Mouse (Mus musculus): ENCODE measurements around the gene Heatr9. TPM values are rescaled to one million over a fixed set of nuclear protein-coding genes. Genes with fewer than 3 reads are reported as not detected.

The Heatr9 gene
- total and polyA plus RNA-seq, 3 experiments = not detected

GRCm38 (mm10) chr11:83556085-83556781, 34.3 kb upstream of the Heatr9 start (continued):
- no peak for TF ChIP-seq JUN (IDR thresholded peaks at IDR 0.05; ENCODE audit: insufficient read depth, low read depth, low read length)
- TF ChIP-seq UBTF (IDR thresholded peaks at IDR 0.05; ENCODE audit: low read depth, low read length) = no peak
- no peak for TF ChIP-seq CHD2 (IDR thresholded peaks at IDR 0.05; ENCODE audit: low read length)
- TF ChIP-seq E2F4 (IDR thresholded peaks at IDR 0.05; ENCODE audit: insufficient replicate concordance, low read depth, low read length) = no peak
- TF ChIP-seq ZNF384 (IDR thresholded peaks at IDR 0.05; ENCODE audit: low read depth, low read length) = no peak
- TF ChIP-seq SMC3 (IDR thresholded peaks at IDR 0.05; ENCODE audit: low read depth, low read length) = peak; percentile 96
- TF ChIP-seq ZKSCAN1 (IDR thresholded peaks at IDR 0.05; ENCODE audit: borderline replicate concordance, low read depth, low read length) = no peak
- TF ChIP-seq POLR2AphosphoS2 (IDR thresholded peaks at IDR 0.05; ENCODE audit: low read depth, low read length) = no peak
- TF ChIP-seq POLR2A (IDR thresholded peaks at IDR 0.05; ENCODE audit: low read depth, low read length) = no peak
- peak; percentile 100 for TF ChIP-seq MYC (IDR thresholded peaks at IDR 0.05; ENCODE audit: low read depth, low read length)
- TF ChIP-seq NELFE (IDR thresholded peaks at IDR 0.05; ENCODE audit: low read depth, low read length) = no peak; the same call in 1 of the 2 replicates

DNA sequence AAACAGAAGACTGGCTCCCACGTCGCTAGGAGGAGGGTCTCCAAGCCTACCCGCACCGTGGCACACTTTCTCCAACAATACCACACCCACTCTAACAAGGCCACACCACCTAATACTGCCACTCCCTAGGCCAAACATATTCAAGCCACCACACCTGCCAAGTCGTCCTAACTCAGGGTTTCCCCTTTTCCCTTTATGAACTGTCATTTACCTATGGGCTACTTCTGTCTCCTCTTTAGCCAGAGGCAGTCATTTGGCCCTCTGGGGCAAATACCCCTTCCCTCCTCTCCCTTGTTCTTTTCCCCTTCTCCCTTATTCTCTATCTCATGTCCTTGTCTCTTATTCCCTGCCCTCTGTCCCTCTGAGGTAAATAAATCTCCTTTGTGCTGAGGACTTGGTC, 29.7 kb upstream of the Heatr9 start:
- Histone ChIP-seq H3K27ac (ENCODE audit: insufficient read depth, low read depth) (no peak overlapping the region), H3K4me2 (ENCODE audit: insufficient read depth, low read depth, poor library complexity, severe bottlenecking) (0 out of 2 replicates have a peak overlapping the region, but pooled peaks have one; percentile 3), H3K79me2 (replicated peaks; ENCODE audit: control insufficient read depth, extremely low read depth, insufficient read depth, poor library complexity, severe bottlenecking) (no peaks in the 10 kb centered on the region), H3K9me3 (replicated peaks; ENCODE audit: low read length) (peaks cover 6% of the 10 kb centered on the region), H3K27me3 (replicated peaks) (no peaks in the 10 kb centered on the region), H3K4me3 (replicated peaks in 1 of 3; ENCODE audit: low read depth in 2 of 3, low read length in 2 of 3, poor library complexity in 1 of 3) (peak overlapping the region in 2 of 3 experiments; percentile 3 to 34), H3K36me3 (replicated peaks in 1 of 2; ENCODE audit: control insufficient read depth in 1 of 2, insufficient read depth in 1 of 2, low read length in 1 of 2) (no peaks in the 10 kb centered on the region), H3K4me1 (ENCODE audit: control insufficient read depth in 1 of 2, insufficient read depth in 2 of 2) (peaks cover 25 to 48% of the 10 kb centered on the region in 2 experiments), H3K9ac (ENCODE audit: insufficient read depth, low read depth) (no peak overlapping the region)
- dilution Hi-C loops (cut with MboI; ENCODE audit: extremely low pct_ligation_motif_present, extremely low pct_unique_long_range_greater_than_20kb, low sequenced_read_pairs) (no loop called here), in situ Hi-C loops (cut with MboI; ENCODE audit: low pct_ligation_motif_present, low pct_unique_long_range_greater_than_20kb, low sequenced_read_pairs) (loop anchor here (25.0 kb wide), 1 partner anchor 386 kb away; the partner anchor contains the start of gene Ddx52)
- peak; percentile 64; the same call in 1 of the 2 replicates for TF ChIP-seq MEF2A (IDR thresholded peaks at IDR 0.05; ENCODE audit: borderline replicate concordance, low read depth, low read length)
- TF ChIP-seq IRF4 (IDR thresholded peaks at IDR 0.05; ENCODE audit: low read depth, low read length) = peak; percentile 73
- peak; percentile 65; the same call in 1 of the 2 replicates for TF ChIP-seq TCF12 (IDR thresholded peaks at IDR 0.05; ENCODE audit: low read depth, low read length)
- peak; percentile 45; the same call in 1 of the 2 replicates for TF ChIP-seq BHLHE40 (IDR thresholded peaks at IDR 0.05; ENCODE audit: low read depth, low read length)
- peak; percentile 25; the same call in 1 of the 2 replicates for TF ChIP-seq MAZ (IDR thresholded peaks at IDR 0.05; ENCODE audit: low read depth, low read length)
- TF ChIP-seq MYC (IDR thresholded peaks at IDR 0.05; ENCODE audit: low read depth, low read length) = peak; percentile 41; the same call in 1 of the 2 replicates
- TF ChIP-seq TBP (conservative IDR thresholded peaks at IDR 0.05; ENCODE audit: low read depth, low read length) = 0 out of 2 replicates have a peak, but pooled peaks have one; percentile 33
- no peak for TF ChIP-seq JUN (IDR thresholded peaks at IDR 0.05; ENCODE audit: insufficient read depth, low read depth, low read length)
- peak; percentile 1; the same call in 1 of the 2 replicates for TF ChIP-seq SMC3 (IDR thresholded peaks at IDR 0.05; ENCODE audit: low read depth, low read length)
- peak; percentile 68 for TF ChIP-seq EP300 (IDR thresholded peaks at IDR 0.05; ENCODE audit: low read length)
- TF ChIP-seq ETS1 (conservative IDR thresholded peaks at IDR 0.05; ENCODE audit: low read depth, low read length) = peak; percentile 48
- no peak for TF ChIP-seq ZNF384 (IDR thresholded peaks at IDR 0.05; ENCODE audit: low read depth, low read length)
- no peak for TF ChIP-seq HCFC1 (IDR thresholded peaks at IDR 0.05; ENCODE audit: low read depth, low read length)
- DNase-seq (ENCODE audit: extremely low read depth) = no peak

All from CH12.LX (cell line).